Mouse (Mus musculus): ENCODE results near the gene Lgals2. TPM values are rescaled to one million over a fixed set of nuclear protein-coding genes. Genes with fewer than 3 reads are reported as not detected.

The Lgals2 gene
- total and polyA plus RNA-seq, 3 experiments, result 0.52 to 1.8 (median 0.74) TPM

DNA sequence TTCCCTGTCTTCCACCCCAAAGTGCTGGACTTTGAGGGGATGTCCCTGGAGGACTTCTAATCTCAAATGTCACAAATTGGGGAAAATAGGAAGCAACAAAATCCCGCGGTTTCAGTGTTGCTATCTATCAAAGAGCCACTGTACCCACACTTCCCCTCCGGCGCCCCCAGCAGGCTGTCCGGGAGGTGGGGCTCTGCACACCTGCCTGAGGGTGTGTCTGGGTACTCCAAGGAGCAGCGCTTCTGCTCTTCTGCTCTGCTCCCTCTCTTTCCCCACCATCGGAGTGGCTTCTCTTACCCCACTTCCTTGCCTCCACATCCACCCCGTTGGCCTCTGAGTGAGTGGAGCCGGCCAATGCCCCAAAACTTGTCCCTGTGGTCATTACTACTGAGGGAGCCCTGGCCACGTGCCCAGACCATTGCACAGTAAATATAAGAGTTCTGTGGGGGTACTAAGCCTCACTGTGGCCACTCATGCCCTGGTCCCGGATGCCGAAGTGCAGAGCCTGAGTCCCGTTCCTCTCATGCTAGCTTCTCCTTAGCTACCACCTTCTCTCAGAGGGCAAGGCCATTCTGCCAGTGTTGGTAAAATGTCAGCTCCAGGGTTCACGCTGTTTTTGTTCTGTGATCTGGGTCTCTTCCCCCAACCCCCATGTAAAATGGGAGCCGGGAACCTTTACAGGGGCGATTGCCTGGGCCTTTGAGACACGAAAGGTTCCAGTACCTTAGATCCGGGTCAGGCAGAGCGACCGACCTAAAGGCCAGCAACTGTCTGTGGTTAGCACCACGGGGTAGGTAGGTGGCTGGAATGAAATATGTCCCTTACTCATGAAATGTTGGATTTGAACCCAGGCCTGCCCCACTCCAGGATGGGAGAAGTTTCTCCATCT, 11.5 kb downstream of the Lgals2 start:
- peak; percentile 56 for DNase-seq

DNA sequence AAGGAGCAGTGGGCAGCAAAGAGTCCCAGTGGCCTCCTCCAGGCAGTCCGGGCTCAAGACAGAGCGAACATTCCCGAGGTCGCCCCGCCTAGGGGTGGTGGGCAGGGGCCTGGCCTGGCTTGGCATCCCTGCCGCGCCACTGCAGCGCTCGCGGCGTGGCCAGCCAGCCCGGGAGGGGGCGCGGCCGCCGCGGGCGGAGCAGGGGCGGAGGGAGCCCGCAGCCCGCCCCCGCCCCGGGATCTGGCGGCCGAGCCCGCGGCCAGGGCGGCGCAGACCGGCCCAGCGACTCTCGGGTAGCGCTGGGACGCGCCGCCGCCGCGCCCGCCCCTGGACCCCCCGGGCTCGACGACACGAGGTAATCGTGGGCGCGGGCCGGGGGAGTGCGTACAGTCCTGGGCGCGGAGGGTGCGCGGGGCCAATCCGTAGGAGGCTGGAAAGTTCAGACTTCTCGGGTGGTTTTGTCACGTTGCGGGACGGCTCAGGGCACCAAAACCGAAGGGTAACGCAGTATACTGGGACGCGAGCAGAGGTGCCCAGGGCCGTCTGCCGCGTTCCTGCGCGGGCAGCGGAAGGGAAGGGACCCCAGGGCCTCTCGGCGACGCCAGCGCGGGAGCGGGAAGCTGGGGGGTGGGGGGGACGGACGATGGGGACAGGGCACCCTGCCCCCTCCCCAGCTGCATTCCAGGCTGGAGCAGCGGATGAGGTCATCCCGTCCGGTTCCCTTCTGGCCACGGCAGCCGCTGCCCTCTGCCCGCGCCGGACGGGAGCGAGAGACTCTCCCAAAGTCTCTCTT, 12.8 kb downstream of the Lgals2 start, which contains the start of gene Cdc42ep1:
Gene Cdc42ep1, plus strand, starts transcription at position 254 of the 793 bp plus-strand sequence.
- peak; percentile 89 for DNase-seq

GRCm38 (mm10) chr15:78841161-78841790, 14.1 kb downstream of the Lgals2 start:
- DNase-seq, result no peak

GRCm38 (mm10) chr15:78840751-78841150, 14.6 kb downstream of the Lgals2 start:
- no peak for DNase-seq

DNA sequence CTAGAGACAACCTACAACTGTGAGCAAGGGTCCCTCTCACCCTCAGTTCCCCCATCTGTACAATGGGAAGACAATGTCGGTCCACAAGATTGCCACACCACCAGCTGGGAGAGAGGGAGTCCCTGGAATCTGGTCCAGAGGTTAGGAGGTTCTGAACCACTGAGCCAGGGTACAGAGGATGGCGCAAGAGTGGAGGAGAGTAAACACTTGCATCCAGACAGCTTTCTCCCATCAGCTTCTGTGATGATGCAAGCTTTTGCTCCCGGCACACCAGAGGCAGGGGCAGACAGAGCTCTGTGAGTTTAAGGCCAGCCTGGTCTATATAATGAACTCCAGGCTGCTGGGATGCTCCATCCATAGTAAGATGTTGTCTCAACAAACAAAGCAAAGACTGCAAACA, 15.1 kb downstream of the Lgals2 start:
- peak; percentile 55 for DNase-seq

DNA sequence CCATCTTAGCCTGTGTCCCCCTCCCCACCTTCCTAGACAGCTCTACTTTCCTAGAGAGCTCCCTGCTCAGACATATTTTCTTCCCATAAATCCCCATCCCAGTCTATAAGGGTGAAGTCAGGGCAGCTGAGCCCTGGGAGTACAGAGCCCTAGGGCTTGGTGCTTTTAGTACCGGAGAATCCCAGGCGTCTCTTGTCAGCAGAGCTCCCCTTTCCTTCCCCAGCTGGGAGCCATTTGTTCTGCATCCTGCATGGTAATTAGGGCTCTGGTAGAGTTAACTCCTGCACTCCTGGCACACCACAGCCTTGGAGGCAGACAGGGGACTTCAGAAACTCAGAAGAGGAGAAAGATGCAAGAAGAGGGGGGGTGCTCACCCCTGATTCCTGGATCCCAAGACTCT, 15.6 kb downstream of the Lgals2 start:
- DNase-seq, result no peak

DNA sequence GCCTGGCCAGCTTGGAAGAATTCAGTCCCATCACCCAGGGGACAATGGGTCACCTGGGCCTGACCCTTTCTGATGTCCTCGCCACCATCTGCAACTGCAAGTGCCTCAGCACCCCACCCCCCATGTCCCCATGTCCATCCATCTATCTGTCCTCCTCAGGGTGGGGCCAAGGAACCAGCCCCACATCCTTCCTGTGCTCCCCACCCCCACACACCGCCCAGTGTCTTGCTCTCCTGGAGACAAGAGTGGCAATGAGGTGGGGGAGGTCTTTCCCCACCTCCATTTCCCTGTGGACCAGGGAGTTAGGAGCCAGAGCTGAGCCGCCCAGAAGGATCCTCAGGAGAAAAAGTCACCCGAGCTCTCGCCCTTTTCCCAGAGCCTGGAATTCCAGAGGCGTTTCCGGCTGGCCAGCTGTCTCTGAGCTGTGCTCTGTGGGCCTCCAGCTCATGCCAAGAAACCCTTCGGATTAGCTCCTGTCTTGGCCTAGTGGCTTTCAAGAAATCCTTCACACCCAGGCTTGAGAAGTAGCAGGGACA, 19.2 kb downstream of the Lgals2 start:
- DNase-seq, result peak; percentile 82

- peak; percentile 63 for DNase-seq
Observed at GRCm38 (mm10) chr15:78835200-78836085, 19.9 kb downstream of the Lgals2 start.

GRCm38 (mm10) chr15:78834233-78835005, 20.9 kb downstream of the Lgals2 start:
- DNase-seq, result no peak

GRCm38 (mm10) chr15:78833582-78833981, 21.7 kb downstream of the Lgals2 start:
- no peak for DNase-seq

GRCm38 (mm10) chr15:78832701-78833123, 22.6 kb downstream of the Lgals2 start:
- peak; percentile 93 for DNase-seq

DNA sequence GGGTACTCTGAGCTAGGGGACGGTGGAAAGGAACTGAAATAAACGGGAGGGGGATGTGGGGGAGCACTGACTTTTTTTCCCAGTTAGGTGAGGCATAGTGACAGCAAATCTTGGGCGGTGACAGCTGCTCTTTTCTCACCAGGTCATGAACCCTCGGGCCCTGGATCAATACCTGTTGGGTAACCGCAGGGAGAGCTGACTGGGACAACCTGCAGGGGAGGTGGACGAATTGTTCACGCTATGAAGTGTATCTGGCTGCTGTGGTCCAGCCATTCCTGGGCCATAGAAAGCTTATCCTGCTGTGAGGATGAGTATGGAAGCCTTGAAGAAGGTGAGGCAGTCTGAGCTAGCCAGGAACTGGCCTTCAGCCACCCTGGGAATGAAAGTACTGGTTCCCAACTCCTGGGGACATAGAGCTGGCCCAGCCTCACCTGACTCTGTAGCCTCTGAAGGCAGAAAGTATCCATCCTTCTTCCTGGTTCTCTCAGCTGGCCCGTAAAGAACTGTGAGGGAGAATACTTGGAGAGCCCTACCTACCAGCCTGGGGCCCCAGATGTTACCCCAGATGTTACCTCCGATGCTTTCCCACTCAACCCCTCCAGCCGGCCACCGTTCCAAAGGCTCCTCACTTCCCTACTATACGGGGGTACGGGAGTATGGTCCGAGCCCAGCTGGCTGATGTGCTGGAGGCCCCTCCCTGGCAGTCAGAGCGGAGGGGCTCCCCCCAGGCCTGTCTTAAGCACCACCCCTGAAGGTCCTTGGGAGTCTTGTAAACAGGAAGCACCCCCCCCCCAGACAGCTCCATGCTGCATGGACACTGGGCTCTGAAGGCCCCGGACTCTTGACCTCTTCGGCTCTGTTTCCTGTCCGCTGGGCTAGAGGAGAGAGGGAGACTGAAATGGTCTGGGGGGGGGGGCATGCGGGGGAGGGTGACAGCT, 23.3 kb downstream of the Lgals2 start:
- DNase-seq, result peak; percentile 72

- no peak for DNase-seq
Observed at GRCm38 (mm10) chr15:78830742-78831719, 24.3 kb downstream of the Lgals2 start.

DNA sequence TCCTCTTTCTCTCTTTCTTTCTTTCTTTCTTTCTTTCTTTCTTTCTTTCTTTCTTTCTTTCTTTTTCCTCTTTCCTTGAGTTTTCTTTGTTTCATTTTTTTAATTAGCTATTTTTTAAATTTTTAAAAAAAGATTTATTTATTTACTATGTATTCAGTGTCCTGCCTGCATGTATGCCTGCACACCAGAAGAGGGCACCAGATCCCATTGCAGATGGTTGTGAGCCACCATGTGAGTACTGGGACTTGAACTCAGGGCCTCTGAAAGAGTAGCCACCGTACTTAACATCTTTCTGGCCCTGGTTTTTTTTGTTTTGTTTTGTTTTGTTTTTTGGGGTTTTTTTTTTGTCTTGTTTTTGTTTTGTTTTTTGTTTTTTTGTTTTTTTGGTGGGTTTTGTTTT, 25.7 kb downstream of the Lgals2 start:
- DNase-seq, result no peak

DNA sequence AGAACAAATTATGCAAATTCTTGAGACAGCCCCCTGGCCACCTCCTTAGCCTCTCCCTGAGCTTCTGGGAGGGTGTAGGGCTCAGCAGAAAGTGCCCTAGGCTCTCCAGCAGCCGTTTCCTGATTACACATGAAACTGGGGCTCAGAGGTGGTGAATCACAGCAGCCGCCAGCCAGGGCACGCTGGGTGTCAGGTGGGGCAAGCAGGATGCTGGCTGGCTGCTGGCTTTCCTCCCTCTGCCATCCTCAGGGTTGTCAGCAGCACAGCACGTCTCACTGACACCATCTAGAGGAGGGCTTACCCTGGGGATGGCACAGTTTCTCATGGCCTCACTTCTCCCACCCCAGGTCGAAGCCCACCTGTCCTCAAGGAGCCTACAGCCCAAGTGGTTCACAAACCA, 27.0 kb downstream of the Lgals2 start:
- no peak for DNase-seq

GRCm38 (mm10) chr15:78826213-78827204, 28.8 kb downstream of the Lgals2 start:
- DNase-seq, result peak; percentile 74

- no peak for DNase-seq
Observed at GRCm38 (mm10) chr15:78816074-78816391, 39.3 kb downstream of the Lgals2 start.

All from adrenal gland, adult 2 months (tissue).